Mouse (Mus musculus): ENCODE data around the gene Ptf1a.

DNA sequence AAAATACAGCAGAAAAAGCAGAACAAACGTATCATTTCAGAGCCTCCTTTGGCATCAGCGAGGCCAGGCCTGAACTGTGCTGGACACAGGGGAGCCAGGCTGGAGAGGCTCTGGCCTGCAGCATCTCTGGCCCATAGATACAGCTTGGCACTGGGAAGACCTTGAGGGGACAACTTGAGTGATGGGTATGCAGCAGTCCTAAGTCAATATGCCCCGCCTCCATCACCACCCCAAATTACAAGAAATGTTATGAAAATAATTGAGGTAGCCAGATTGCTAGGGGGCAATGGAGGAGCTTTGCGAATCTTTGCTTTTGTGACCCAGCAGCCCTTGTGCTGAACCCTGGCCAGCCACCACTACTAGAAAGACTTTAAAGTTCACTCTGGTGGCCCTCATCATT, 3.8 kb downstream of the Ptf1a start:
- no peak for TF ChIP-seq MXI1 (IDR thresholded peaks at IDR 0.05; ENCODE audit: low read depth, low read length)
- TF ChIP-seq CTCF (conservative IDR thresholded peaks at IDR 0.05 in 1 of 2, IDR thresholded peaks at IDR 0.05 in 1 of 2; ENCODE audit: low read depth in 2 of 2, low read length in 2 of 2), result no peak
- TF ChIP-seq POLR2A (IDR thresholded peaks at IDR 0.05; ENCODE audit: low read depth, low read length), result no peak
- TF ChIP-seq CHD2 (IDR thresholded peaks at IDR 0.05; ENCODE audit: low read length), result no peak
- TF ChIP-seq RAD21 (IDR thresholded peaks at IDR 0.05; ENCODE audit: low read depth, low read length), result no peak
- TF ChIP-seq ZKSCAN1 (IDR thresholded peaks at IDR 0.05; ENCODE audit: borderline replicate concordance, low read depth, low read length), result no peak
- TF ChIP-seq JUN (IDR thresholded peaks at IDR 0.05; ENCODE audit: insufficient read depth, low read depth, low read length), result no peak
- TF ChIP-seq JUND (conservative IDR thresholded peaks at IDR 0.05; ENCODE audit: low read depth, low read length), result no peak
- no peak for TF ChIP-seq SMC3 (IDR thresholded peaks at IDR 0.05; ENCODE audit: low read depth, low read length)
